Mouse (Mus musculus) left cerebral cortex, postnatal 4 days (tissue): ENCODE measurements around the gene Krtap28-10. TPM values are rescaled to one million over a fixed set of nuclear protein-coding genes. Genes with fewer than 3 reads are reported as not detected.
"Not testable (repeated sequence)": the region's sequence is repeated elsewhere in the genome, so short reads cannot be mapped to it uniquely, and the experiment has no call there.

Source experiments
- DNase-seq: peaks from one replicate; pipeline ENCODE4 v3.0.0-alpha.2; 2022
- intact Hi-C: fragments of 180-260 bp; cut with DNase I; formaldehyde crosslinking; loops from one replicate; pipeline ENCODE4 v1.15.1; 2025
- total RNA-seq, 2 experiments: library from RNA; stranded (reverse); gene quantifications; 2 replicates each; pipeline ENCODE4 v1.2.3; 2021

The Krtap28-10 gene
- total RNA-seq, 2 experiments from 2014 or later = not detected

DNA sequence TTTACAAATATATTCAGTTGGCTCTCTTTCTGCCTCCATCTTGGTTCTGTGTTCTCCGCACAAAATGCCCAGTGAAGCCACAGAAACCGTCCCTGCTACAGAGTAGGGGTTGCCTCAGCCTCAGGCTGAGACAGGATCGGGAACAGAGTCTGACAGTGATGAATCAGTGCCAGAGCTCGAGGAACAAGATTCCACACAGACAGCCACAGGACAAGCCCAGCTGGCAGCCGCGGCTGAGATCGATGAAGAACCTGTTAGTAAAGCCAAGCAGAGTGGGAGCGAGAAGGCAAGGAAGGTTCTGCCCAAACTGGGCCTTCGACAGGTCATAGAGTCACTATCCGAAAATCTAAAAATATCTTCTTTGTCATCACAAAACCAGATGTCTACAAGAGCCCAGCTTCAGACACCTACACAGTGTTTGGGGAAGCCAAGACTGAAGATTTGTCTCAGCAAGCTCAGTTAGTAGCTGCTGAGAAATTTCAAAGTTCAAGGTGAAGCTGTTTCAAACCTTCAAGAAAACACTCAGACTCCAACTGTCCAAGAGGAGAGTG, 26.9 kb downstream of the Krtap28-10 start:
- no peak for DNase-seq

DNA sequence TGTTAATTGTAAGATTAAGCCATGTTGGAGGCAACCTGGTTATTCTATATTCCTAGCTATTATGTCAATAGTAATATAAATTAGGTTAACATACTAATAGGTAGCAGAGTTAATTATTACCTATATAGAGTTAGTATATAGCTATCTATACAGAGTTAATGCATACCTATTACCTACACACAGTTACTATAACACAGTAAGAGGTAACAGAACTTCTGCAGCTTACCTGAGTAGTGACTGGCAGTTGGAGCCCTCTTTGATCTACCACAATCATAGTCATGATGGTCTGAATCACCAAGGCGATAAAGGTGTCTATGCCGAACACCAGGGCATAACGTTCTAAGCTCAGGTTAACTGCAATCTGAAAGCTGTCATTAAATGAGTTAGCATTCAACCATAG, 27.8 kb downstream of the Krtap28-10 start:
- intact Hi-C loops = no loop called here
- no peak for DNase-seq

More for the DNA sequence above, 26.9 kb downstream of the Krtap28-10 start:
- intact Hi-C loops = no loop called here

DNA sequence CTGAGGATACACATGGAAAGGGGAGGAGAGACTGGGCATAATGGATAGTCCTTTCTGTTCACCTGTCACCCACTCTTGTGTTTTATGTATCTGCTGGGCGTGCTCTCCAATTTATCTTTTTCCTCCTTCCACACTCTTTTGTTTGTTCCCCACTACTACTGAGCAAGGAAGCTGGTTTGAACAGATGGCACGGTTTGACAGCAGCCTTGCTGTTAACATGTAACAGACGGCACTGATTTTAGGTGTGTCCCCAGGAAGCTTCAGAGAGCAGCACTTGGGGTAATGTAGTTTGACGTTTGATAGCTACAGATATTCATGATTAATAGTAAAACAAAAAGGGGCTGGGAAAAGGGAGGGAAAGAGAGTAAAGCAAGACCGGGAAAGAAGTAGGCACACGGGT, 34.8 kb downstream of the Krtap28-10 start:
- no peak for DNase-seq
- intact Hi-C loops = no loop called here

DNA sequence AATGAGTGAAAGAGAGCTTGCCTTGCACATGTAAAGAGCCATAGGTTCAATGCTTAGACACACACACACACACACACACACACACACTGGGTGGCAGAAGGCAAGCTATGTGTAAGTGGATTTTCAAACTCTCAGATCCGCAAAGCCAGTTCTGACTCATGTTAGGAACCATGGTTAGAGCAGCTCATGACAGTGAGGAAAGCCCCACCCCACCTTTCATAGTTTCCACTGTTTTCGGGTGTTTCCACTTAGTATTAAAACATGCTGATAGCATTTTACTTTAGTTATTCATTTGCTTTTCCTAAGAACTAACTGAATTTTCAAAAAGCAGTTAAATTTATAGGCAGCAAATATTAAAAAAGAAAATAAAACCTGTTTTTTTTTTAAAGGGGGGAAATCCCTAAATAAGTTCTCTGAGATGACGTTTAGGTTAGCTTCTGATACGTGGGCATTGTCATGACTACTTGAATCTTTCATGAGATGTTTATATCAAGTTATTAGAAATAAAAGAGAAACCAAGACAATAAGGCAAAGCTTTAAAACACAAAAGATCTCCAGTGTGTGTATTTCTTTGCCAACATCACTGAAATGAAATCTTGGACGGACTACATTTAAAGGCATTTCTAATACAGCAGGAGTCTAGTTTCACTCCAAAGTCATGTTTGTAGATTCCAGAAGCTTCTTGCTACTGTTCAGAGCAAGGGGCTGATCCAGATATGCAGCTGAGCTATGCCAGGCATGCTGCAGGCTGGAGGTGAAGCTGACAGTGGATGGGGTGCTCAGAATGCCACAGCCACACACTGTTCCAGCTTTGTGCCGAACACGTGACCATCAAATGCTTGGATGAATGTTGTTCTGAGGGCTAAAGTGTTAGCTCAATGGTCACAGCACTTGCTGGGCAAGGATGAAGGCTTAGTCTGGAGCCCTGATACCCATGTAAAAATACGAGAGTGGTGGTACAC, 35.8 kb downstream of the Krtap28-10 start:
- DNase-seq = no peak
- intact Hi-C loops = no loop called here

DNA sequence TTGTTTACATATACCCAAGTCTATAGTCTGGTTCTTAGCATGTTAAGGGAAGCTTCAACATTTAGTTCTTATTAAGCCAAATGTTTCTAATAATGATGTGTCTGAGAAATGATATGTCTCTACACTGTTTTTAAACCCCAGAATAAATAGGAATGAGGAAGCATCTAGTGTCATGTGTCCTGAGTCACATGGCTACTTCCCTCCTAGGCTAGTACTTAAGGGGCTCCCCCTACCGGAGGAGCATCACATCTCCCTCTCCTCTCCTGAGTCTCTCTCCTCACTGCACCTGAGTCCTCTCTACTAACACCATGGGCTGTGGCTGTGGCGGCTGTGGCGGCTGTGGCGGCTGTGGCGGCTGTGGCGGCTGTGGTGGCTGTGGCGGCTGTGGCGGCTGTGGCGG, 42.0 kb downstream of the Krtap28-10 start, which contains the start of gene Gm47959:
Gm47959 (plus strand) TSS at position 243 of the 400 bp plus-strand sequence.
- intact Hi-C loops, DNase-seq: not testable (repeated sequence)

DNA sequence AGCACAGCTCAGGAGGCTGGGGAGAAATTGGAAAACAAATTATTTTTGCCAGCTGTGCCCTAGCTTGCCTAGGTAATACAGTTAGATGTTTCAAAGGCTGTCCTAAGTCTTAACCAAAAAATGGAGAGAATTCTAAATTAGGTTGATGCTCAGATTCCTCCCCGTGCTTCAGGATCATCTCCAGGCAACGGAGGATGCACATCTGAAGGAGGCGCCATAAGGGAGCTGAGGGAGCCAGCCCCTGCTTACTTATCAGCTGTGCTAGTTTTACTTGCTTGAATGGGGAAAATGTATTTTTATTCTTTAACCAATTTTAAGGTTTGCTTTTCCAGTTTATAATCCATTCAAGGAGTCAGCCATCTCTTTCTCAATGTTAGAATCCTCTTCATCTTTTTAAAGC, 48.3 kb downstream of the Krtap28-10 start:
- no peak for DNase-seq

DNA sequence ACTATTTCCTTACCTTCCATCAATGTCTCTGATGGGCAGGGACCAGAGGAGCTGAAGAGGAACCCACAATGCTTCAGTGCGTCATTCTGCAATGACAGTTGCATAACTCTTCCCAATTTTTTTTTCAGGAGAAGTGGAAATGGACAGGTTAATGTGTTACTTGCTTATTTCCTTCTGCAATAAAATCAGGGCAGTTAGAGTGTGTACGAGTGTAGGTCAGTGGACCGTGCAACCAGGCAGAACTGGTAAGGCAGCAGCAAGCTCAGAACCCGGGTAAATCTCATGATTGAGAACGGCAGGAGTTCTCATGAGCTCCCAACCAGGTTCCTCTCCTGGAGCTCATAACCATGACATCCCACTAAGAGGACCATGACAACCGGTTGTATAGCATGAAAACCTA, 50.2 kb downstream of the Krtap28-10 start:
- DNase-seq = no peak
- intact Hi-C loops = no loop called here

More for the DNA sequence above, 48.3 kb downstream of the Krtap28-10 start:
- intact Hi-C loops = no loop called here

DNA sequence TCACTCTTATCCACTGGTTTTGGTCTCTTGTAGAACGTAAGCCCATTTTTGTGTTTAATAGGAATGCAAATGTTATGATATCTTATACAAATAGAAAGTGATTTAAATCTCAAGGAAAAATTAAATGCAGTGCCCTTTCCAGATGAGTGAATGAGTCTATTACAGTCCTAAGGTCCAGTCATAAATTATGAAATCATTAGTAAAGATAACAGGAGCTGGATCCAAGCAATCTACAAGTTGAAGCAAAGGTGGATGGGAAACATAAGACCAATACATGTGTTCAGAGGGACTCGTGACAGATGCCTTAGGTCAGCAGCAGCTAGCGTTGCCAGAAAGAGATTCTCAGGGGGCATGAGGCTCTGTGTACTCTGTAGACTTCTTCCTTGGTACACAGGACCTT, 50.7 kb downstream of the Krtap28-10 start:
- intact Hi-C loops = no loop called here
- no peak for DNase-seq

Other genes with a start within 250 kb of the Krtap28-10 start
- gene Agfg1, start 203.0 kb downstream of the Krtap28-10 start, total RNA-seq = 100 to 1,000 TPM in 1 of 2 experiments, 10 to 100 TPM in 1; 96.1 to 106 TPM
- under 1 TPM; 0.46 to 0.84 TPM for gene A030005L19Rik, start 129.2 kb downstream of the Krtap28-10 start, total RNA-seq
- not detected for gene A030014E15Rik, start 117.6 kb downstream of the Krtap28-10 start, total RNA-seq
- not detected for gene Gm6217, start 111.1 kb downstream of the Krtap28-10 start, total RNA-seq
- not detected for gene A030003K21Rik, start 99.1 kb downstream of the Krtap28-10 start, total RNA-seq
- gene Gm7544, start 86.5 kb downstream of the Krtap28-10 start, total RNA-seq = not detected
- not detected for gene Gm47955, start 82.2 kb downstream of the Krtap28-10 start, total RNA-seq
- gene Gm47959, start 41.9 kb downstream of the Krtap28-10 start, total RNA-seq = not detected
- gene Slc19a3, start 4.0 kb downstream of the Krtap28-10 start, total RNA-seq = under 1 TPM; 0.64 to 0.94 TPM
- gene Gm47969, start 2.5 kb upstream of the Krtap28-10 start, total RNA-seq = not detected
- gene A030005K14Rik, start 16.9 kb upstream of the Krtap28-10 start, total RNA-seq = not detected
- gene Krtap28-13, start 18.4 kb upstream of the Krtap28-10 start, total RNA-seq = not detected
- not detected for gene Ccl20, start 74.3 kb upstream of the Krtap28-10 start, total RNA-seq
- gene Daw1, start 117.3 kb upstream of the Krtap28-10 start, total RNA-seq = under 1 TPM; 0.56 to 0.90 TPM